Mouse (Mus musculus): ENCODE results near the gene Sec14l1. TPM values are rescaled to one million over a fixed set of nuclear protein-coding genes. Genes with fewer than 3 reads are reported as not detected.
"Not testable (repeated sequence)": the region's sequence is repeated elsewhere in the genome, so short reads cannot be mapped to it uniquely, and the experiment has no call there.

Sec14l1 gene
- 100 to 1,000 TPM; 171 to 174 TPM for total RNA-seq (2021)
- long read RNA-seq, experiment 1, full-length matches to known transcripts, result 118 of 149 reads
- long read RNA-seq, experiment 1, partial matches to known transcripts, result 23 of 149 reads
- long read RNA-seq, experiment 1, other reads (novel, unspliced or antisense), result 8 of 149 reads
- long read RNA-seq, experiment 2, full-length matches to known transcripts, result 106 of 153 reads
- long read RNA-seq, experiment 2, partial matches to known transcripts, result 41 of 153 reads
- long read RNA-seq, experiment 2, other reads (novel, unspliced or antisense), result 6 of 153 reads

GRCm38 (mm10) chr11:117114592-117115345 lies at the start of gene Sec14l1:
TSS of gene Sec14l1 (plus strand) at chr11:117115168.
- peak; percentile 99 to 100 for DNase-seq (ENCODE audit: low spot score in 2 of 2)

GRCm38 (mm10) chr11:117065602-117066001 lies 49.4 kb upstream of the Sec14l1 start:
- DNase-seq (ENCODE audit: low spot score in 2 of 2), result not testable (repeated sequence)

GRCm38 (mm10) chr11:117066738-117067137 lies 48.2 kb upstream of the Sec14l1 start:
- DNase-seq (ENCODE audit: low spot score in 2 of 2), result no peak

GRCm38 (mm10) chr11:117068332-117068731 lies 46.6 kb upstream of the Sec14l1 start:
- DNase-seq (ENCODE audit: low spot score in 2 of 2), result no peak

- DNase-seq (ENCODE audit: low spot score in 2 of 2), result no peak
Measured at GRCm38 (mm10) chr11:117069027-117069426, 45.9 kb upstream of the Sec14l1 start.

GRCm38 (mm10) chr11:117070711-117071110 lies 44.3 kb upstream of the Sec14l1 start:
- DNase-seq (ENCODE audit: low spot score in 2 of 2), result no peak

- peak; percentile 64 to 76 for DNase-seq (ENCODE audit: low spot score in 2 of 2)
Measured at GRCm38 (mm10) chr11:117072128-117072527, 42.8 kb upstream of the Sec14l1 start.

- no peak for DNase-seq (ENCODE audit: low spot score in 2 of 2)
Measured at GRCm38 (mm10) chr11:117073426-117073825, 41.5 kb upstream of the Sec14l1 start.

GRCm38 (mm10) chr11:117076576-117077196 lies 38.3 kb upstream of the Sec14l1 start:
- DNase-seq (ENCODE audit: low spot score in 2 of 2), result peak; percentile 78 to 84

GRCm38 (mm10) chr11:117077227-117077626 lies 37.7 kb upstream of the Sec14l1 start:
- no peak for DNase-seq (ENCODE audit: low spot score in 2 of 2)

- no peak for DNase-seq (ENCODE audit: low spot score in 2 of 2)
Measured at GRCm38 (mm10) chr11:117077902-117078301, 37.1 kb upstream of the Sec14l1 start.

GRCm38 (mm10) chr11:117078637-117079240 lies 36.2 kb upstream of the Sec14l1 start:
- no peak for DNase-seq (ENCODE audit: low spot score in 2 of 2)

GRCm38 (mm10) chr11:117079651-117080190 lies 35.2 kb upstream of the Sec14l1 start:
- DNase-seq (ENCODE audit: low spot score in 2 of 2), result no peak

GRCm38 (mm10) chr11:117080209-117080608 lies 34.8 kb upstream of the Sec14l1 start:
- DNase-seq (ENCODE audit: low spot score in 2 of 2), result no peak

- peak; percentile 81 to 89 for DNase-seq (ENCODE audit: low spot score in 2 of 2)
Measured at GRCm38 (mm10) chr11:117081165-117082064, 33.6 kb upstream of the Sec14l1 start.

GRCm38 (mm10) chr11:117082353-117082934 lies 32.5 kb upstream of the Sec14l1 start:
- no peak for DNase-seq (ENCODE audit: low spot score in 2 of 2)

- no peak for DNase-seq (ENCODE audit: low spot score in 2 of 2)
Measured at GRCm38 (mm10) chr11:117083052-117083881, 31.7 kb upstream of the Sec14l1 start.

GRCm38 (mm10) chr11:117083882-117084260 lies 31.1 kb upstream of the Sec14l1 start:
- DNase-seq (ENCODE audit: low spot score in 2 of 2), result not testable (repeated sequence)

GRCm38 (mm10) chr11:117086215-117086614 lies 28.8 kb upstream of the Sec14l1 start:
- DNase-seq (ENCODE audit: low spot score in 2 of 2), result no peak

All from layer of hippocampus, postnatal 14 days (tissue).